Mouse (Mus musculus) hindbrain, embryonic 16.5 days (tissue): ENCODE results near the gene Haus8. TPM values are rescaled to one million over a fixed set of nuclear protein-coding genes. Genes with fewer than 3 reads are reported as not detected.
"Not testable (repeated sequence)": the region's sequence is repeated elsewhere in the genome, so short reads cannot be mapped to it uniquely, and the experiment has no call there.

Source experiments
- ATAC-seq: fragments of 200-750 bp; cut with Nextera tagmentation; 2 replicates; pipeline ENCODE4 v1.8.0; 2017; ENCODE audit warnings: moderate TSS enrichment, moderate library complexity
- H3K27ac ChIP-seq: fragments of 300-500 bp; sonication (generic); 2 replicates; pipeline ENCODE4 v1.5.1; 2014; ENCODE audit warnings: low read depth, mild to moderate bottlenecking, control low read depth, low read length, moderate library complexity
- H3K27me3 ChIP-seq: fragments of 300-500 bp; sonication (generic); replicated peaks from 2 replicates; pipeline ENCODE4 v1.6.1; 2014; ENCODE audit warnings: low read length; ENCODE audit not compliant: control insufficient read depth, insufficient read depth
- H3K36me3 ChIP-seq: fragments of 300-500 bp; sonication (generic); 2 replicates; pipeline ENCODE4 v1.6.1; 2014; ENCODE audit warnings: mild to moderate bottlenecking, low read length, moderate library complexity, mixed read lengths; ENCODE audit not compliant: control insufficient read depth, insufficient read depth
- H3K4me1 ChIP-seq: fragments of 300-500 bp; sonication (generic); 2 replicates; pipeline ENCODE4 v1.6.1; 2014; ENCODE audit warnings: low read depth, low read length; ENCODE audit not compliant: control insufficient read depth, insufficient read depth
- H3K4me2 ChIP-seq: fragments of 300-500 bp; sonication (generic); 2 replicates; pipeline ENCODE4 v1.6.1; 2014; ENCODE audit warnings: mild to moderate bottlenecking, low read length, control low read depth, moderate library complexity
- H3K4me3 ChIP-seq: fragments of 300-500 bp; sonication (generic); 2 replicates; pipeline ENCODE4 v1.5.1; 2014; ENCODE audit warnings: mild to moderate bottlenecking, low read length, control low read depth, moderate library complexity
- H3K9ac ChIP-seq: fragments of 300-500 bp; sonication (generic); 2 replicates; pipeline ENCODE4 v1.6.1; 2014; ENCODE audit warnings: low read depth, mild to moderate bottlenecking, control low read depth, low read length, moderate library complexity
- H3K9me3 ChIP-seq: fragments of 300-500 bp; sonication (generic); 2 replicates; pipeline ENCODE4 v1.6.1; 2014; ENCODE audit warnings: mild to moderate bottlenecking, low read length, moderate library complexity; ENCODE audit not compliant: control insufficient read depth
- WGBS: fragments of 180-500 bp; shearing (Covaris S2); extraction: QIAGEN DNeasy Blood & Tissue Kit; methylation state at CpG from one replicate; pipeline ENCODE4 v1.1.7; 2014; 5-methylcytosine and 5-hydroxymethylcytosine counted together
- polyA plus RNA-seq: library from polyadenylated mRNA; unstranded; fragments of >200 nt; fragmentation: Nextera tagmentation; extraction: Ambion mirVana; gene quantifications from 2 replicates; pipeline ENCODE4 v1.2.1, GENCODE M21; 2015

Gene Haus8
- polyA plus RNA-seq, 1 experiment from 2014 or later, result 72.5 TPM

DNA sequence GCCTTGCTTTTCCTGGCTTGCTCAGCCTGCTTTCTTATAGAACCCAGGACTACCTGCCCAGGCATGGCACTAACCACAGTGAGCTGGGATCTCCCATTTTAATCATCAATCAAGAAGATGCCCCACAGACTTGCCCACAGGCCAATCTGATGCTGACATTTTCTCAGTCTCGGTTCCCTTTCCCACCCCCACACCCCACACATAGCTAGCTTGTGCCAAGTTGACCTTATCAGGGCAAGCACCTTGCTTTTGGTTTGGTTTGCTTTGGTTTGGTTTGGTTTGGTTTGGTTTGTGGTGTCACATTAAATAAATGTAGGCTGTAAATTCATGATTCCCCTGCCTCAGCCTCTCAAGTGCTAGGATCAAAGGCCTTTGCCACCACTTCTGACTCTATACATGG, 34.6 kb upstream of the Haus8 start:
- H3K4me1 ChIP-seq, result no peaks in the 10 kb centered on the region
- H3K27ac ChIP-seq, result no peak overlapping the region
- 93% methylated on average over 1 of the region's 1 CpGs for WGBS
- no peak for ATAC-seq
- H3K36me3 ChIP-seq, result no peaks in the 10 kb centered on the region
- no peak overlapping the region for H3K4me3 ChIP-seq
- no peaks in the 10 kb centered on the region for H3K9me3 ChIP-seq
- no peaks in the 10 kb centered on the region for H3K27me3 ChIP-seq
- no peak overlapping the region for H3K9ac ChIP-seq
- no peak overlapping the region for H3K4me2 ChIP-seq

GRCm38 (mm10) chr8:71305988-71306387, 33.3 kb upstream of the Haus8 start:
- Histone ChIP-seq H3K27me3 (no peaks in the 10 kb centered on the region), H3K36me3 (no peaks in the 10 kb centered on the region), H3K4me2 (no peak overlapping the region), H3K4me1 (no peaks in the 10 kb centered on the region), H3K9ac (no peak overlapping the region), H3K4me3 (no peak overlapping the region), H3K27ac (no peak overlapping the region), H3K9me3 (no peaks in the 10 kb centered on the region)
- WGBS, result 85% methylated on average over 1 of the region's 1 CpGs
- no peak for ATAC-seq

DNA sequence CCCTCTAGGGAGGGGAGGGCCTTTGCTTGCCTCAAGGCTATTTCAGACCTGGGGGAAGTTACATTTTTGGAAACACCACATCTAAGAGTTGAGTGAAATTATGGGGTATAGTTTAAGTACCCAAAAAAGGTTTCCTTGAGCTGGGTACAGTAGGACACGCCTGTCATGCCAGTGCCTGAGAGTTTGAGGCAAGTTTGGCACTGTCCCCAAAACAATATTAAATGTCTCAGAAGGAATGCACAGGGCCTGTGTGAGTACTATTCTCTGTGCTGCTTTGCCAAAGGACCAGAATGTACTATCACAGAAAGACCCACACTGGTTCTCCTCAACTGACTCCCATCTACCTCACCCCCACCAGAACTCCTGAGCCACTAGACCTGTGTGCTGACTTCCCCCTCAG, 30.9 kb upstream of the Haus8 start:
- WGBS, result 87% methylated on average over 1 of the region's 1 CpGs
- Histone ChIP-seq H3K9me3 (no peaks in the 10 kb centered on the region), H3K4me1 (no peaks in the 10 kb centered on the region), H3K4me3 (no peak overlapping the region), H3K4me2 (no peak overlapping the region), H3K9ac (no peak overlapping the region), H3K27ac (no peak overlapping the region), H3K27me3 (no peaks in the 10 kb centered on the region), H3K36me3 (no peaks in the 10 kb centered on the region)
- no peak; the same call in 1 of the 2 replicates for ATAC-seq

- no peak for ATAC-seq
- WGBS, result 100% methylated on average over 1 of the region's 1 CpGs
- no peaks in the 10 kb centered on the region for H3K27me3 ChIP-seq
These were observed 30.1 kb upstream of the Haus8 start for GRCm38 (mm10) chr8:71302788-71303187.

GRCm38 (mm10) chr8:71299716-71300115, 27.0 kb upstream of the Haus8 start:
- no peak overlapping the region for H3K9ac ChIP-seq
- H3K4me2 ChIP-seq, result no peak overlapping the region
- peaks cover 5% of the 10 kb centered on the region; the same call in 1 of the 2 replicates for H3K36me3 ChIP-seq
- H3K27me3 ChIP-seq, result no peaks in the 10 kb centered on the region
- H3K27ac ChIP-seq, result no peak overlapping the region
- H3K4me1 ChIP-seq, result no peaks in the 10 kb centered on the region
- WGBS, result 96% methylated on average over 3 of the region's 3 CpGs
- H3K4me3 ChIP-seq, result no peak overlapping the region
- no peaks in the 10 kb centered on the region for H3K9me3 ChIP-seq
- ATAC-seq, result no peak

More at GRCm38 (mm10) chr8:71302788-71303187, 30.1 kb upstream of the Haus8 start:
- Histone ChIP-seq H3K4me3 (no peak overlapping the region), H3K9me3 (no peaks in the 10 kb centered on the region), H3K9ac (no peak overlapping the region), H3K4me2 (no peak overlapping the region), H3K4me1 (no peaks in the 10 kb centered on the region), H3K27ac (no peak overlapping the region), H3K36me3 (no peaks in the 10 kb centered on the region)

DNA sequence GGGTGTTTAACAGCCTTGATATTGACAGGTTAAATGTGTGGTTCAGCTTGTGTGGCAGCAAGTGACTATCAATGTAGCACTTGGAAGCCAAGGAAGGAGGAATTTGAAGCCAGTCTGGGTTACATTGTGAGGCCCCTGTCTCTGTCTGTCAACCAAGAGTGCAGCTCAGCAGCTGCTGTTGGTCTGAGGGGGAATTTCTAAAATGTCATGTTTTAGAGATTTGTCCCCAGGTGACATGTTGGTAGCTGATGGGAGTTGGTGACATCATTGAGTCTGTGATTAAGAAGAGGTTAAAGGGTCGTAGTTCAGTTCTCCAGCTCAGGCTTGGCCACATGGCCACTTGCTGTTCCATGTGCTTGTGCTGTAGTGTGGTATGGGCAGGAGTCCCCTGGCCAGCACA, 24.7 kb upstream of the Haus8 start:
- Histone ChIP-seq H3K27ac (no peak overlapping the region), H3K4me1 (no peaks in the 10 kb centered on the region), H3K4me2 (no peak overlapping the region), H3K9ac (no peak overlapping the region), H3K4me3 (no peak overlapping the region), H3K36me3 (peaks cover 5% of the 10 kb centered on the region; the same call in 1 of the 2 replicates), H3K27me3 (no peaks in the 10 kb centered on the region), H3K9me3 (no peaks in the 10 kb centered on the region)
- WGBS, result 95% methylated on average over 1 of the region's 1 CpGs
- no peak for ATAC-seq

DNA sequence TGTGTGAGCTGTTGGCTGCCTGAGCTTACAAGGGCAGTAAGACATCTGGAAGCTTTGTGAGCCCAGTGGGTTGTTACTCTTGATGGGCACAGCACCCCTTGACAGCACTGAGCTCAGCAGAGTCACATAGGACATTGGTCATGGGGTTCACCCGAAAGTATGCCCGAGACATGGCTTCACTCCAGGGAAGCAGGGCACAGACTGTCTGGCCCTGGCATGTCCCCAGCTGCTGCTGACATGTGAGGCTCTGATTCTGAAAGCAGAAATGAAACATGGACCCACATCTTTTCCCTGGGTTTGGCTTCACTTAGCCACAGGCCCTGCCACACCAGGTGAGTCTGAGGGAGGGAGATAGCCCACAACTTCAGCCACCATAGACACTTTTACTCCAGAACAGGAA, 24.1 kb upstream of the Haus8 start:
- Histone ChIP-seq H3K4me3 (no peak overlapping the region), H3K9ac (no peak overlapping the region), H3K27me3 (no peaks in the 10 kb centered on the region), H3K4me2 (no peak overlapping the region), H3K27ac (no peak overlapping the region), H3K4me1 (no peaks in the 10 kb centered on the region), H3K9me3 (no peaks in the 10 kb centered on the region), H3K36me3 (peaks cover 7% of the 10 kb centered on the region)
- no peak for ATAC-seq
- whole genome bisulfite sequencing, result 94% methylated on average over 2 of the region's 2 CpGs

GRCm38 (mm10) chr8:71296188-71296621, 23.5 kb upstream of the Haus8 start:
- no peak for ATAC-seq
- no peaks in the 10 kb centered on the region for H3K27me3 ChIP-seq
- no peaks in the 10 kb centered on the region for H3K4me1 ChIP-seq
- H3K9me3 ChIP-seq, result no peaks in the 10 kb centered on the region
- no peak overlapping the region for H3K9ac ChIP-seq
- H3K4me2 ChIP-seq, result no peak overlapping the region
- no peak overlapping the region for H3K27ac ChIP-seq
- H3K4me3 ChIP-seq, result no peak overlapping the region
- peaks cover 10% of the 10 kb centered on the region for H3K36me3 ChIP-seq
- 89% methylated on average over 2 of the region's 2 CpGs for WGBS

GRCm38 (mm10) chr8:71293930-71294329, 21.2 kb upstream of the Haus8 start:
- H3K4me2 ChIP-seq, H3K9me3 ChIP-seq, H3K9ac ChIP-seq, ATAC-seq, H3K4me3 ChIP-seq, H3K4me1 ChIP-seq, H3K27ac ChIP-seq, H3K27me3 ChIP-seq: not testable (repeated sequence)
- H3K36me3 ChIP-seq, result peaks cover 18% of the 10 kb centered on the region
- 94% methylated on average over 3 of the region's 3 CpGs for WGBS

GRCm38 (mm10) chr8:71291351-71291750, 18.6 kb upstream of the Haus8 start:
- Histone ChIP-seq H3K27ac (no peak overlapping the region), H3K4me2 (no peak overlapping the region), H3K9me3 (no peaks in the 10 kb centered on the region), H3K27me3 (no peaks in the 10 kb centered on the region), H3K36me3 (peaks cover 13% of the 10 kb centered on the region), H3K4me3 (no peak overlapping the region), H3K9ac (no peak overlapping the region), H3K4me1 (no peaks in the 10 kb centered on the region)
- ATAC-seq, result no peak
- WGBS, result 94% methylated on average over 6 of the region's 6 CpGs
